Mouse (Mus musculus) hindbrain, embryonic 11.5 days (tissue): ENCODE results near the gene Adamts16. TPM values are rescaled to one million over a fixed set of nuclear protein-coding genes. Genes with fewer than 3 reads are reported as not detected.

Experiments
- ATAC-seq: fragments of 200-750 bp; cut with Nextera tagmentation; 2 replicates; pipeline ENCODE4 v1.8.0; 2017; ENCODE audit warnings: mild to moderate bottlenecking, moderate TSS enrichment, moderate library complexity; ENCODE audit not compliant: low FRiP score
- DNase-seq: peaks from one replicate; pipeline ENCODE4 v3.0.0-alpha.2; 2015; ENCODE audit warnings: low spot score
- H3K27ac ChIP-seq: fragments of 300-500 bp; sonication (generic); 2 replicates; pipeline ENCODE4 v1.5.1; 2014; ENCODE audit warnings: mild to moderate bottlenecking, low read depth, low read length
- H3K27me3 ChIP-seq: fragments of 300-500 bp; sonication (generic); 2 replicates; pipeline ENCODE4 v1.6.1; 2014; ENCODE audit warnings: mild to moderate bottlenecking, low read length, moderate library complexity, mixed read lengths; ENCODE audit not compliant: control insufficient read depth, insufficient read depth
- H3K36me3 ChIP-seq: fragments of 300-500 bp; sonication (generic); 2 replicates; pipeline ENCODE4 v1.6.1; 2014; ENCODE audit warnings: mild to moderate bottlenecking, low read length, moderate library complexity, mixed read lengths; ENCODE audit not compliant: control insufficient read depth, insufficient read depth
- H3K4me1 ChIP-seq: fragments of 300-500 bp; sonication (generic); replicated peaks from 2 replicates; pipeline ENCODE4 v1.6.1; 2014; ENCODE audit warnings: low read length, mixed read lengths; ENCODE audit not compliant: control insufficient read depth, insufficient read depth
- H3K4me2 ChIP-seq: fragments of 300-500 bp; sonication (generic); replicated peaks from 2 replicates; pipeline ENCODE4 v1.6.1; 2014; ENCODE audit warnings: mild to moderate bottlenecking, low read depth, low read length
- H3K4me3 ChIP-seq: fragments of 300-500 bp; sonication (generic); 2 replicates; pipeline ENCODE4 v1.5.1; 2014; ENCODE audit warnings: low read depth, low read length
- H3K9ac ChIP-seq: fragments of 300-500 bp; sonication (generic); 2 replicates; pipeline ENCODE4 v1.6.1; 2014; ENCODE audit warnings: low read depth, low read length
- H3K9me3 ChIP-seq: fragments of 300-500 bp; sonication (generic); 2 replicates; pipeline ENCODE4 v1.6.1; 2016; ENCODE audit warnings: low read length; ENCODE audit not compliant: control insufficient read depth
- WGBS: fragments of 180-500 bp; shearing (Covaris S2); extraction: QIAGEN DNeasy Blood & Tissue Kit; methylation state at CpG from one replicate; pipeline ENCODE4 v1.1.7; 2014; 5-methylcytosine and 5-hydroxymethylcytosine counted together
- polyA plus RNA-seq: library from polyadenylated mRNA; unstranded; fragments of >200 nt; fragmentation: Nextera tagmentation; extraction: Ambion mirVana; gene quantifications from 2 replicates; pipeline ENCODE4 v1.2.1, GENCODE M21; 2014

Gene Adamts16
- polyA plus RNA-seq, 1 experiment from 2014 or later: 1.1 TPM

GRCm38 (mm10) chr13:70789806-70790205, 51.8 kb downstream of the Adamts16 start:
- no peaks in the 10 kb centered on the region for H3K27me3 ChIP-seq
- no peak overlapping the region for H3K9ac ChIP-seq
- no peaks in the 10 kb centered on the region for H3K9me3 ChIP-seq
- 65% methylated on average over 1 of the region's 1 CpGs for WGBS
- ATAC-seq: no peak
- no peak overlapping the region for H3K27ac ChIP-seq
- no peak for DNase-seq
- no peak overlapping the region for H3K4me2 ChIP-seq
- no peaks in the 10 kb centered on the region for H3K36me3 ChIP-seq
- H3K4me1 ChIP-seq: no peaks in the 10 kb centered on the region
- no peak overlapping the region for H3K4me3 ChIP-seq

- H3K4me1 ChIP-seq: no peaks in the 10 kb centered on the region
- no peak overlapping the region for H3K4me3 ChIP-seq
- no peaks in the 10 kb centered on the region for H3K36me3 ChIP-seq
- no peaks in the 10 kb centered on the region for H3K27me3 ChIP-seq
- H3K4me2 ChIP-seq: no peak overlapping the region
- H3K27ac ChIP-seq: no peak overlapping the region
- DNase-seq (no peak), ATAC-seq (no peak)
- 69% methylated on average over 1 of the region's 1 CpGs for WGBS
- H3K9ac ChIP-seq: no peak overlapping the region
- H3K9me3 ChIP-seq: no peaks in the 10 kb centered on the region
Observed at GRCm38 (mm10) chr13:70789022-70789421, 52.6 kb downstream of the Adamts16 start.

DNA sequence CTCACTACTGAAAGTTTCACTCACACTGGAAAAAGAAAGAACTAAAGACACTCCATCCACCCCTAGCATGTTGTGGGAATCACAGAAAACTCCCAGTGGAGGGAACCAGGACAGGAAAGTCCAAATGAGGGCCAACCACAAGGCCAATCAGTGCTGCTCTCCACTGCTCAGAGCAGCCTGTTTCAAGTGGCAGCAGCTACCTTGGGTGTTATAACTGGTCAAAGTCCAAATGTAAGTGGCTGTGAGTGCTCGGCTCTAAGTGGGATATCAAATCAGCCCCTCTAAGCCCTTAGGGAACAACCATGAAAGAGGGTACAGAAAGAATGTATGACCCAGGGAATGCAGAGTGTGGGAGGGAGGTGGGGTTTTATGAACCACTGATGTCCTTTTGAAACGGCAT, 56.5 kb downstream of the Adamts16 start:
- whole genome bisulfite sequencing: 88% methylated on average over 2 of the region's 2 CpGs
- H3K36me3 ChIP-seq: no peaks in the 10 kb centered on the region
- no peaks in the 10 kb centered on the region for H3K27me3 ChIP-seq
- DNase-seq (no peak), ATAC-seq (no peak)
- no peak overlapping the region for H3K9ac ChIP-seq
- no peak overlapping the region for H3K4me3 ChIP-seq
- H3K27ac ChIP-seq: no peak overlapping the region
- H3K4me2 ChIP-seq: no peak overlapping the region
- H3K4me1 ChIP-seq: no peaks in the 10 kb centered on the region
- H3K9me3 ChIP-seq: no peaks in the 10 kb centered on the region

DNA sequence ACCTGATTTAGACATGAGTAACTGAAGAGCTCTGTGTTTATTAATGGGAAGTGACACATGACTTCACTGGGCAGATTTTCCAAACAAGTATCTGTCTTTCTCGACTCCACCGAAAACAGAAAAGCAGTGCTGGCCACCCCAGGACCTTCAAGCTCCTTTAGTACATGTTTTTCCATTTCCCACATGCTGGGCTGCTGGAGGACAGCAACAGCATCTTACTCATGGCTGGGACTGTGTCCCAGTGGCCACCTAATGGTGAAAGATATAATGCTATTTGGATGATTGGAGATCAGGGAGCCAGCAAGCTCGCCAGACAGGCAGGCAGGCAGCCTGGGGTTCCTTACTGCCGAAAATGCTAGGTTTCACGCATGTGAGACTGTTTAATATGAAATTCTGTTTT, 57.5 kb downstream of the Adamts16 start:
- 72% methylated on average over 5 of the region's 5 CpGs for WGBS
- no peak for ATAC-seq
- Histone ChIP-seq H3K4me1 (no peaks in the 10 kb centered on the region), H3K36me3 (no peaks in the 10 kb centered on the region), H3K9me3 (no peaks in the 10 kb centered on the region), H3K4me2 (no peak overlapping the region), H3K9ac (no peak overlapping the region), H3K27ac (no peak overlapping the region), H3K4me3 (no peak overlapping the region), H3K27me3 (no peaks in the 10 kb centered on the region)
- DNase-seq: no peak

GRCm38 (mm10) chr13:70779781-70780180, 61.8 kb downstream of the Adamts16 start:
- Histone ChIP-seq H3K27me3 (no peaks in the 10 kb centered on the region), H3K36me3 (no peaks in the 10 kb centered on the region), H3K4me2 (no peak overlapping the region), H3K4me1 (no peaks in the 10 kb centered on the region), H3K4me3 (no peak overlapping the region), H3K9me3 (no peaks in the 10 kb centered on the region), H3K27ac (no peak overlapping the region), H3K9ac (no peak overlapping the region)
- ATAC-seq (no peak), DNase-seq (no peak)
- WGBS: 58% methylated on average over 7 of the region's 7 CpGs

- no peak overlapping the region for H3K27ac ChIP-seq
- ATAC-seq: no peak
- DNase-seq: no peak
- H3K9ac ChIP-seq: no peak overlapping the region
- H3K4me1 ChIP-seq: no peaks in the 10 kb centered on the region
- no peaks in the 10 kb centered on the region for H3K9me3 ChIP-seq
- no peaks in the 10 kb centered on the region for H3K36me3 ChIP-seq
- 71% methylated on average over 9 of the region's 9 CpGs for WGBS
- H3K27me3 ChIP-seq: no peaks in the 10 kb centered on the region
- no peak overlapping the region for H3K4me3 ChIP-seq
- no peak overlapping the region for H3K4me2 ChIP-seq
Observed at GRCm38 (mm10) chr13:70778872-70779554, 62.6 kb downstream of the Adamts16 start.

- no peaks in the 10 kb centered on the region for H3K4me1 ChIP-seq
- H3K9me3 ChIP-seq: no peaks in the 10 kb centered on the region
- H3K9ac ChIP-seq: no peak overlapping the region
- 91% methylated on average over 6 of the region's 6 CpGs for WGBS
- no peaks in the 10 kb centered on the region for H3K36me3 ChIP-seq
- no peak for ATAC-seq
- DNase-seq: no peak
- H3K27ac ChIP-seq: no peak overlapping the region
- no peak overlapping the region for H3K4me3 ChIP-seq
- no peak overlapping the region for H3K4me2 ChIP-seq
- no peaks in the 10 kb centered on the region for H3K27me3 ChIP-seq
Observed at GRCm38 (mm10) chr13:70771100-70771499, 70.5 kb downstream of the Adamts16 start.

DNA sequence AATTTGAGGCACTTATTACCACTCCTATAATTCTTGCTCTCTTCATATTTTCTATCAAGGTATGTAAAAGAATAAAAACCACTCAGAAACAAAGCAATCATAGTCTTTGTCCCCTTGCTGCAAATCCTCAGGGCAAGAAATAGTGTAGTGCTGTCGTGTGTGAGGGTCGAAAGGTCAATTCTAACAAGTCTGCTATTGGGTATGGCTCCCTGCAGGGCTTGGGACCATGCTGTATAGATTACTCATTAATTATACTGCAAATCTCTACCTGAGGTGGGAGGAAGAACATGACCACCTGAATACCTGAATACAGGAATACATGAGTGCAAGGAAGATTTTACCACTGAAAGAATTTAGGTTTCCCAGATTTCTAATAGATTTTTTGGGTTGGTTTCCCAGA, 72.5 kb downstream of the Adamts16 start:
- no peaks in the 10 kb centered on the region for H3K9me3 ChIP-seq
- H3K27ac ChIP-seq: no peak overlapping the region
- 57% methylated on average over 2 of the region's 2 CpGs for WGBS
- H3K9ac ChIP-seq: no peak overlapping the region
- no peaks in the 10 kb centered on the region for H3K36me3 ChIP-seq
- ATAC-seq (no peak), DNase-seq (no peak)
- H3K4me2 ChIP-seq: no peak overlapping the region
- no peaks in the 10 kb centered on the region for H3K27me3 ChIP-seq
- H3K4me3 ChIP-seq: no peak overlapping the region
- H3K4me1 ChIP-seq: no peaks in the 10 kb centered on the region

- no peaks in the 10 kb centered on the region for H3K9me3 ChIP-seq
- H3K4me3 ChIP-seq: no peak overlapping the region
- no peaks in the 10 kb centered on the region for H3K4me1 ChIP-seq
- no peak overlapping the region for H3K27ac ChIP-seq
- no peaks in the 10 kb centered on the region for H3K36me3 ChIP-seq
- no peak overlapping the region for H3K4me2 ChIP-seq
- DNase-seq (no peak), ATAC-seq (no peak)
- H3K9ac ChIP-seq: no peak overlapping the region
- no peaks in the 10 kb centered on the region for H3K27me3 ChIP-seq
Observed at GRCm38 (mm10) chr13:70767462-70767861, 74.1 kb downstream of the Adamts16 start.
